Mouse (Mus musculus) gastrocnemius, postnatal 4 days (tissue): ENCODE measurements around the gene Acvrl1. TPM values are rescaled to one million over a fixed set of nuclear protein-coding genes. Genes with fewer than 3 reads are reported as not detected.

Experiments
- DNase-seq, 2 experiments: peaks; one replicate each; pipeline ENCODE4 v3.0.0; 2021 to 2022; ENCODE audit warnings: low spot score in 2 of 2, mixed read lengths in 2 of 2
- total RNA-seq, 2 experiments: library from RNA; stranded (reverse); gene quantifications; 2 replicates each; pipeline ENCODE4 v1.2.3; 2021

Gene Acvrl1
- total RNA-seq, 2 experiments from 2014 or later = 24.6 to 28.1 TPM

- DNase-seq = no peak
These were observed 12.3 kb downstream of the Acvrl1 start for GRCm38 (mm10) chr15:101140587-101140986.

DNA sequence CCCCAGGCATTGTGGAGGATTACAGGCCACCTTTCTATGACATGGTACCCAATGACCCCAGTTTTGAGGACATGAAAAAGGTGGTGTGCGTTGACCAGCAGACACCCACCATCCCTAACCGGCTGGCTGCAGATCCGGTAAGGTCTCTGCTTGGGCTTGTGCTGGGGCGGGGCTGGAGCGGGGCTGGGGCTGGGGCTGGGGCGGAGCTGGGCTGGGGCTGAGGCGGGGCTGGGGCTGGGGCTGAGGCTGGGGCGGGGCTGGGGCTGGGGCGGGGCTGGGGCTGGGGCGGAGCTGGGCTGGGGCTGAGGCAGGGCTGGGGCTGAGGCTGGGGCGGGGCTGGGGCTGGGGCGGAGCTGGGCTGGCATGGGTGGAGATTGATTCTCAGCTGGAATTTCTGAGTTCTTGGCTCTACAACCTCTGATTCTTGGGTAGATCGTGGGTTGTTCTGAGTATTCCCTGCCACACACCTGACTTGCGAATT lies 12.8 kb downstream of the Acvrl1 start:
- DNase-seq = peak in 1 of 2 experiments; percentile 57

GRCm38 (mm10) chr15:101142672-101143071 lies 14.3 kb downstream of the Acvrl1 start:
- peak in 1 of 2 experiments; percentile 15 for DNase-seq

GRCm38 (mm10) chr15:101143494-101143893 lies 15.2 kb downstream of the Acvrl1 start:
- DNase-seq = peak; percentile 66 to 79

DNA sequence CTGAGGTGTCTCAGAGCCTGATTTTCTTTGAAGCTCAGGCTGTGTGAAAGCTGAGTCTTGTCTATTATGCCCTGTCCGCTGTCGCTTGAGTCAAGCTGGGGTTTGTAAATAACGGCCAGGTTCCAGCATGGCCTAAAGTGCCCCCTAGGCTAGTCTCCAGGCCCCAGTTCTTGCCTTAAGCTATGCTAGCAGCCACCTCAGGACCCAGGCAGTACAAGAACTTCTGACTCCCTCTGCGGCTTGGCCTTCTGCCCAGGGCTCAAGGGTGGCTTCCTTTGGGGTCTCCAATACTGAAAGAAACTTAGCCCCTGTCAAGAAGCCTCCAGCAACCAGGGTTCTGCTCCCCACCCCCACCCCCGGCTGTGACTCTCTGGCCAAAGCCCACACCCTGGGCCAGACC lies 15.9 kb downstream of the Acvrl1 start:
- DNase-seq = no peak

- DNase-seq = no peak
These were observed 16.5 kb downstream of the Acvrl1 start for GRCm38 (mm10) chr15:101144779-101145178.

DNA sequence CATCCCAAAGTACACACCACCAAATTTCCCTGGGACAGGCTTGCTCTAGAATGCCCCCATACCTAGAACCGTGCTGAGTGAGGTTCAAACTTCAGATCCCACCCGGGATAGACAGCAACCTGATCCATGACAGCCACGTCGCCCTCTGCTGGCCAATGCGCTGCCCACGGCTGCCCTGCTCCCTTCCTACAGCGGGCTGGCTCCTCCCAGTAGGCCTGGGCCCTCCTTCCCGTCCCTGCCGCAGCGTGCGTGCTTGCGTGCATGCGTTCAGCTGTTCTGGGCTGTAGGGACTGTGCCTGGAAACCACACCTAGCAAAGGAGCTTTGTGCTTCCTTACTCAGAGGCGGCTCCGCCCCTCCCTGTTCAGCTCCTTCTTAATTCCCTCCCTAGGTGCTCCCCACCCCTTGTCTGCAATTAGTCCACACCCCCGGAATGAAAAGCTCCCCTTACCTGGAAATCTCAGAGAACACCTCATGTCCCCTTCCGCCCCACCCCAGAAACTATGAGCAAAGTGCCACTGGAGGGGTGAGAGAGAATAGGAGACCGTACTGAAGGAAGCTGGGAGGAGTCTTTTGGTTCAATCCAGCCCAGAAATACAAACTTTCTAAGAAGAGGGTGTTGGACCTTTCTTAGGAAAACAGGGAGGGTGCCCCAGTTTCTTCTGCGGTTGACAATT lies 17.2 kb downstream of the Acvrl1 start:
- DNase-seq = peak; percentile 92 to 96

GRCm38 (mm10) chr15:101146100-101146965 lies 18.0 kb downstream of the Acvrl1 start:
- peak in 1 of 2 experiments; percentile 25 for DNase-seq

DNA sequence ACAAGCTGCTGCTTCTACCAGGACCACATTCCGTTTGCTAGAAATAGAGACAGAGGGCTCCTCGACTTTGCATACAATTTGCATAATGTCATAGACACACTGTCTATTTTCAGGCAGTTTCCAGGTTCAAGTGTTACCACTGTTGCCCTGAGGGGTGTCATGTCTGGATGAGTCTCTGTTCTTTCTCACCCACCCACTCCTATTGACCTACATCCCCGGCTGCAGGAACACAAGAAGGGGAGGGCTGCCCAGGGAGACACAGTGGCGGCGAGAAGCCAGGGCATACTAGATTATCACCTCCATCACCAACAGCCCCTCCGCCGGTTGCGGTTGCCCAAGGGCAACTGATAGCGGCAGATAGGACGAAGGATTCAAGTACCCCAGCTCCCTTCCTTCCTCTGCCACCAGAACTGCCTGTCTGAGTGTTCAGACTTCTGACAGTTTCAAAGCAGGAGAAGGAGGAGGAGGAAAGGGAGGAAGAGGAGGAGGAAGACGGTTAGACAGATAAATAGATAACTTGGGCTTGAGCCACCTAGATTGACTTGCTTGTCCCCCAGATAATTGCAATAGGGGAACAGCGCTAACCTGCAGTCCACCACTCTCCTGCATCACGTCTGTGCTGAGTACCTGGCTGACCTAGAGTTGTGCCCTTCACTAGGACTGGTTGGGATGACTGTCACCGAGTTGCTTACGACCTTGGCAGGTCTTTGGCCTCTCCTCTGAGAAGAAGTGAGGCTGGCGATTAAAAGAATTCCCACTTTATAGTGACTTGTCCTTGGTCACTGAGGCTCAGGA lies 19.0 kb downstream of the Acvrl1 start:
- DNase-seq = no peak

GRCm38 (mm10) chr15:101147910-101148273 lies 19.6 kb downstream of the Acvrl1 start:
- DNase-seq = no peak

- DNase-seq = no peak
These were observed 20.3 kb downstream of the Acvrl1 start for GRCm38 (mm10) chr15:101148604-101149003.

GRCm38 (mm10) chr15:101151409-101152261 lies 23.3 kb downstream of the Acvrl1 start:
- DNase-seq = no peak

DNA sequence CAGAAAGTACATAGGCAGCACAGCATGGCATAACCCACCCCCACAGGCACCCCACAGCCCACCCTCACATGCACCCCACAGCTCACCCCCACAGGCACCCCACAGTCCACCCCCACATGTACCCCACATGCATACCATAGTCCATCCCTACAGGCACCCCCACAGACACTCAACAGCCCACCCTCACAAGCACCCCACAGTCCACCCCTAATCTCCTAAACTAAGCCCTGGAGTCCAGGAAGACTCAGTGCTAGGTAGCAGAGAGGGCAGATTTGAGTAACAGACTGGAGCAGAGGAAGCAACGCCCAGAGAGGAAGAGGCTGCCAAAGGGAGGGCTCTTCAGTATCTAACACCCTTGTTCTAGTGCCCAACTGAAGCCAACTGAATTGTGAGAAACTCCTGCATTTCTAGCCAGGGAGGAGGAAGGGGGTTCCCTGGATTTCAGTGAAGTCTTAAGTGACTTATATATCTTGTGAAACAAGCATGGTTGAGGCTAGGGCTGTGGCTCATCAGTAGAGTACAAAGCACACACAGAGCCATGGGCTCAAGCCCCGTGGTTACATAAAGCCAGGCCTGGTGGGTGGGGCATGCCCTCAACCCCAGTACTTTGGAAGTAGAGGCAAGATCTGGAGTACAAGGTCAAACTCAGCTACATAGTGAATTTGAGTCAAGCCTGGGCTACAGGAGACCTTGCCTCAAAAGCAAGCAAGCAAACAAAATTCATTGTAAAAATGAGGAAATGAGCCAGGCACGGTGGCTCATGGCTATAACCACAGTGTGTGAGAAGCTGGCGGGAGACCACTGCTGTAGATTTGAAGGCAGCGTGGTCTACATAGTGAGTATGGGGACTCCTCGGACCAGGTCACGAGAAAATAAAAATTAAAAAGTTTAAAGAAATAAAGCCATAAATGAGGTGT lies 26.6 kb downstream of the Acvrl1 start:
- DNase-seq = no peak

GRCm38 (mm10) chr15:101160128-101160527 lies 31.8 kb downstream of the Acvrl1 start:
- DNase-seq = no peak

DNA sequence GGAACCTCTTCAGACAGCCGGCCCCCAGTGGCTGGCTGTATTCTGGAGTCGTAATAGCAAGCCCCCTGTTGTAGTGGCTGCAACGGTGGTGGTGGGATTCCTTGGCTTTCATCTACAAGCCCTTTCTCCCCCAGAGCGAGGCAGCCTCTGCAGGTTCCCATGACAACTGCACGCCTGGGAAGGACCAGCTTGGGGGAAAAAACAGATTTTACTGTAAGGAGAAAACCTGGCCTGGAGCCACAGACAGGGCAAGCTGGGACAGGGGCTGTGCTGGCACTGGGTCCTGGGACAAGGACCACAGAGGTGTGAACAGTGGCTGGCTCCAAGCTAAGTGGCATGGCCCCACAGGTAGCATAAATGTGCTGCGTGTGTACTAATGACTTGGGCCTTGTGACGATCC lies 32.3 kb downstream of the Acvrl1 start:
- DNase-seq = no peak

- DNase-seq = no peak
These were observed 33.2 kb downstream of the Acvrl1 start for GRCm38 (mm10) chr15:101161534-101161933.

DNA sequence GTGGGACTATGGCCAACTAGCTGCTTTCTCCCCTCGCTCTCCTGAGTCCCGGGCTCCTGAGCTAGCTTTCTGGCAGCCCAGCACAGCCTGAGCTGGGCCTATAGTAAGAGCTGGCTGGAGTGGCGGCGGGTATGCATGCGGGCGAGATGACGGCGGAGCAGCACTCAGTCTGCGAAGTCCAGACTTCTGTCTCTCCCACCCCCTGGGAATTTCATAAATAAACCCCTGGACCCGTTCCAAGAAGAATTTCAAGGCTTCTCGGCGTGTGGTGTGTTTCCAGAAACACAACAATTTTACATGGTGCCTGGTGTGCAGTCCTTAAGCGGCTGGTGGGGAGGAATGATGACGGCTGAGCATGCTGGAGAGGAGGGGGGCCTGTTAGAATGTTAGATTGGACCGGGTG lies 34.7 kb downstream of the Acvrl1 start:
- DNase-seq = no peak

DNA sequence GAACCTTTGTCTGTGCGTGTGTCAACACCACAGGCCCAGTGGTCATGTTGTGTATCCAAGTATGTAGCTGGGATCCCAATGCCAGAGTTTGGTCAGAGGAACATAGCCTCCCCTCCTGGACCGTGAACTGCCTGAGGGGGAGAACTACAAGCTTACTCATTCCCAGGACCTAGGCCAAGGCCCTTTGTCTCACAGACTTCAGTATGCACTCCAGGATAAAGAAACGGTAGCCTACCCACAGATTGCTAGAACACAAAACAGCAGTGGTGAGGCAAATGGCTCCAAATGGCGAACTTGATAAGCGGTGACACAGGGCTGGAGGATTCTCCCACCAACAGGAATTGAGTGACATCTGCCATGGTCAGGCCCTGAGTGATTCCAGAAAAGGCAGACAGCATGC lies 35.5 kb downstream of the Acvrl1 start:
- no peak for DNase-seq

- DNase-seq = no peak
These were observed 36.0 kb downstream of the Acvrl1 start for GRCm38 (mm10) chr15:101164291-101164690.
